Mouse (Mus musculus) heart, postnatal 0 days (tissue): ENCODE data around the gene Kdm5b. TPM values are rescaled to one million over a fixed set of nuclear protein-coding genes. Genes with fewer than 3 reads are reported as not detected.
"Not testable (repeated sequence)": the region's sequence is repeated elsewhere in the genome, so short reads cannot be mapped to it uniquely, and the experiment has no call there.

Experiments
- ATAC-seq: fragments of 200-750 bp; cut with Nextera tagmentation; 2 replicates; pipeline ENCODE4 v1.8.0; 2017; ENCODE audit warnings: low read depth, moderate number of reproducible peaks, moderate library complexity; ENCODE audit not compliant: insufficient read depth
- DNase-seq: peaks from one replicate; pipeline ENCODE4 v3.0.0-alpha.2; 2016; ENCODE audit warnings: low spot score
- H3K27ac ChIP-seq: fragments of 300-500 bp; sonication (generic); 2 replicates; pipeline ENCODE4 v1.5.1; 2014; ENCODE audit warnings: low read depth, mild to moderate bottlenecking
- H3K27me3 ChIP-seq: fragments of 300-500 bp; sonication (generic); 2 replicates; pipeline ENCODE4 v1.6.1; 2014; ENCODE audit warnings: low read length, mixed read lengths; ENCODE audit not compliant: control insufficient read depth, insufficient read depth
- H3K36me3 ChIP-seq: fragments of 300-500 bp; sonication (generic); replicated peaks from 2 replicates; pipeline ENCODE4 v1.6.1; 2014; ENCODE audit warnings: low read length, mixed read lengths; ENCODE audit not compliant: control insufficient read depth, insufficient read depth
- H3K4me1 ChIP-seq: fragments of 300-500 bp; sonication (generic); 2 replicates; pipeline ENCODE4 v1.6.1; 2014; ENCODE audit warnings: antibody characterized with exemption; ENCODE audit not compliant: control insufficient read depth, insufficient read depth
- H3K4me2 ChIP-seq: fragments of 300-500 bp; sonication (generic); 2 replicates; pipeline ENCODE4 v1.6.1; 2014; ENCODE audit warnings: low read depth, mild to moderate bottlenecking, low read length, moderate library complexity
- H3K4me3 ChIP-seq: fragments of 300-500 bp; sonication (generic); 2 replicates; pipeline ENCODE4 v1.5.1; 2014; ENCODE audit warnings: low read depth, low read length
- H3K9ac ChIP-seq: fragments of 300-500 bp; sonication (generic); replicated peaks from 2 replicates; pipeline ENCODE4 v1.6.1; 2014; ENCODE audit warnings: low read depth, low read length, mixed read lengths
- H3K9me3 ChIP-seq: fragments of 300-500 bp; sonication (generic); replicated peaks from 2 replicates; pipeline ENCODE4 v1.6.1; 2016; ENCODE audit warnings: low read length; ENCODE audit not compliant: control insufficient read depth
- CTCF ChIP-seq: IDR thresholded peaks from 2 replicates; pipeline ENCODE4 v1.5.1; 2016; ENCODE audit warnings: antibody characterized with exemption, control low read depth, low read depth
- EP300 ChIP-seq: IDR thresholded peaks from 2 replicates; pipeline ENCODE4 v1.6.1; 2016; ENCODE audit warnings: antibody characterized with exemption, low read depth
- WGBS: fragments of 180-500 bp; shearing (Covaris S2); extraction: QIAGEN DNeasy Blood & Tissue Kit; methylation state at CpG from one replicate; pipeline ENCODE4 v1.1.7; 2014; 5-methylcytosine and 5-hydroxymethylcytosine counted together
- polyA plus RNA-seq: library from polyadenylated mRNA; unstranded; fragments of >200 nt; fragmentation: Nextera tagmentation; extraction: Ambion mirVana; gene quantifications from 2 replicates; pipeline ENCODE4 v1.2.1, GENCODE M21; 2015
- total RNA-seq: library from RNA; depleted of rRNA; stranded (reverse); fragments of >200 nt; gene quantifications from 2 replicates; pipeline ENCODE4 v1.2.3, GENCODE M21; 2014; ENCODE audit warnings: low replicate concordance

Kdm5b gene
- total and polyA plus RNA-seq, 2 experiments from 2014 or later: 19.0 to 30.1 TPM

- Histone ChIP-seq H3K27ac (no peak overlapping the region), H3K4me3 (no peak overlapping the region), H3K4me2 (no peak overlapping the region), H3K27me3 (no peaks in the 10 kb centered on the region), H3K36me3 (no peaks in the 10 kb centered on the region), H3K4me1 (no peaks in the 10 kb centered on the region), H3K9ac (no peak overlapping the region), H3K9me3 (no peaks in the 10 kb centered on the region)
- DNase-seq (no peak), ATAC-seq (no peak)
- WGBS: 83% methylated on average over 6 of the region's 6 CpGs
- TF ChIP-seq CTCF (no peak), EP300 (no peak)
Observed at GRCm38 (mm10) chr1:134530618-134531017, 29.4 kb upstream of the Kdm5b start.

GRCm38 (mm10) chr1:134533710-134534109 lies 26.3 kb upstream of the Kdm5b start:
- not testable (repeated sequence) for H3K27ac ChIP-seq, ATAC-seq

GRCm38 (mm10) chr1:134535054-134535453 lies 24.9 kb upstream of the Kdm5b start:
- no peak for ATAC-seq
- Histone ChIP-seq H3K4me3 (no peak overlapping the region), H3K36me3 (no peaks in the 10 kb centered on the region), H3K4me2 (no peak overlapping the region), H3K27ac (no peak overlapping the region), H3K9ac (no peak overlapping the region), H3K27me3 (no peaks in the 10 kb centered on the region), H3K4me1 (no peaks in the 10 kb centered on the region), H3K9me3 (no peaks in the 10 kb centered on the region)
- no peak for DNase-seq
- TF ChIP-seq EP300: no peak
- no peak for TF ChIP-seq CTCF
- 87% methylated on average over 1 of the region's 1 CpGs for WGBS

More at GRCm38 (mm10) chr1:134533710-134534109, 26.3 kb upstream of the Kdm5b start:
- not testable (repeated sequence) for H3K4me2 ChIP-seq, H3K36me3 ChIP-seq, H3K9ac ChIP-seq, DNase-seq, H3K4me3 ChIP-seq, H3K27me3 ChIP-seq, H3K9me3 ChIP-seq, H3K4me1 ChIP-seq
- WGBS: 89% methylated on average over 10 of the region's 10 CpGs

- Histone ChIP-seq H3K9me3 (no peaks in the 10 kb centered on the region), H3K9ac (no peak overlapping the region), H3K4me3 (no peak overlapping the region), H3K27ac (no peak overlapping the region), H3K4me2 (no peak overlapping the region), H3K27me3 (no peaks in the 10 kb centered on the region), H3K36me3 (no peaks in the 10 kb centered on the region), H3K4me1 (no peaks in the 10 kb centered on the region)
- 63% methylated on average over 3 of the region's 3 CpGs for WGBS
- no peak for ATAC-seq
- no peak for DNase-seq
- TF ChIP-seq CTCF (no peak), EP300 (no peak)
Observed at GRCm38 (mm10) chr1:134535513-134535912, 24.5 kb upstream of the Kdm5b start.

GRCm38 (mm10) chr1:134540610-134541009 lies 19.4 kb upstream of the Kdm5b start:
- 84% methylated on average over 10 of the region's 10 CpGs for WGBS
- Histone ChIP-seq H3K4me3 (no peak overlapping the region), H3K4me2 (no peak overlapping the region), H3K9ac (no peak overlapping the region), H3K27ac (no peak overlapping the region), H3K36me3 (no peaks in the 10 kb centered on the region), H3K9me3 (no peaks in the 10 kb centered on the region), H3K27me3 (no peaks in the 10 kb centered on the region), H3K4me1 (no peaks in the 10 kb centered on the region)
- TF ChIP-seq CTCF (no peak), EP300 (no peak)
- ATAC-seq (no peak), DNase-seq (no peak)

GRCm38 (mm10) chr1:134548231-134548630 lies 11.7 kb upstream of the Kdm5b start:
- Histone ChIP-seq H3K9ac (no peak overlapping the region), H3K27me3 (no peaks in the 10 kb centered on the region), H3K4me1 (no peaks in the 10 kb centered on the region), H3K27ac (no peak overlapping the region), H3K36me3 (no peaks in the 10 kb centered on the region), H3K9me3 (no peaks in the 10 kb centered on the region), H3K4me2 (no peak overlapping the region), H3K4me3 (no peak overlapping the region)
- TF ChIP-seq CTCF: no peak
- no peak for TF ChIP-seq EP300
- WGBS: 58% methylated on average over 4 of the region's 4 CpGs
- DNase-seq: no peak
- ATAC-seq: no peak
